ENCODE assay signal across 7 mouse cellular contexts in the genomic region with DNA sequence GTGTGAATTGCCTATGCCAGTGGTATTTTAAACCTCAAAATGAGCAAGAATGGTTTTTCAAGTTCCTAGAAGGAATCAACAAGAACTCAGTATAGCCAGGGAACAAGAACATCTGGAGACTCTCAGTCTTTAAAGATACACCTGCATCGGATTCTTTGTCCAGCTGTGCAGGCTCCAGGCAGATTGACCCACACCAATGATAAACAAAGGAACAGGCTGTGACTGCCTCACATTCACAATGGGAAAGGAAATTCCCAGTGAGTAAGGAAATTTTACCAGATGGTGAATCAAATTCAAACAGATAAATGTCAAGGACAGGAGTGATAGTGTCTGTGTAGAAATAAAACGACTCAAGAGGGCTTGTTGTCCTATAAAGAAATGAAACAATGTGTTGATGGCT.
A peak's percentile ranks its signal among the peaks of the same experiment; 100 is the strongest.
DNase-seq lines count a peak whose midpoint lies in the region.

No protein-coding gene starts in this region.

- DNase-seq in ES-CJ7 (ENCODE audit: low read depth, low spot score) (peak; percentile 5), R1 (ENCODE audit: low read depth, low spot score) (peak; percentile 83), ZHBTc4 (ENCODE audit: low read depth, low spot score) (peak; percentile 61)
- DNase-seq in adrenal gland, adult (ENCODE audit: inconsistent age in 2 of 2, low spot score in 1 of 2): peak; percentile 18 to 58
- DNase-seq in adrenal gland, adult 2 months: peak; percentile 13
- DNase-seq in heart, adult 11 months: peak; percentile 7
- DNase-seq in mesoderm, embryonic 11.5 days (ENCODE audit: low read depth, low spot score): peak; percentile 2

Comparison
In these comparisons a context has a peak if more than half of its experiments do, and no peak if none do; other contexts are left out.
1. Peak in every context shown above with its lines: DNase-seq.
2. DNase-seq: peak in every context shown above with its lines; median percentile 83 in R1; 61 in ZHBTc4; 38 in adrenal gland, adult; 13 in adrenal gland, adult 2 months; 7 in heart, adult 11 months; 5 in ES-CJ7; 2 in mesoderm, embryonic 11.5 days.